Mouse (Mus musculus): ENCODE measurements around the gene Senp3. TPM values are rescaled to one million over a fixed set of nuclear protein-coding genes. Genes with fewer than 3 reads are reported as not detected.

The Senp3 gene
- polyA plus RNA-seq, 1 experiment from 2014 or later = 79.1 TPM

- Histone ChIP-seq H3K4me2 (peak overlapping the region; percentile 93), H3K9ac (ENCODE audit: low read depth, low read length) (peak overlapping the region; percentile 86), H3K9me3 (ENCODE audit: control insufficient read depth, low read length) (no peaks in the 10 kb centered on the region), H3K36me3 (ENCODE audit: control insufficient read depth, insufficient read depth, low read length) (peaks cover 12% of the 10 kb centered on the region), H3K4me1 (replicated peaks; ENCODE audit: control insufficient read depth, insufficient read depth, low read length) (peaks cover 29% of the 10 kb centered on the region), H3K4me3 (ENCODE audit: low read depth, low read length) (peak overlapping the region; percentile 80), H3K27ac (ENCODE audit: low read depth, low read length) (peak overlapping the region; percentile 88), H3K27me3 (replicated peaks; ENCODE audit: control insufficient read depth, insufficient read depth, low read length) (no peaks in the 10 kb centered on the region)
- DNase-seq (ENCODE audit: low spot score) = peak; percentile 59
- WGBS = 25% methylated on average over 24 of the region's 24 CpGs
- ATAC-seq (replicated peaks; ENCODE audit: low FRiP score) = peak; percentile 10
These were observed 440 bp upstream of the Senp3 start for GRCm38 (mm10) chr11:69682209-69682839.

GRCm38 (mm10) chr11:69680136-69680855 is 1.6 kb downstream of the Senp3 start:
- Histone ChIP-seq H3K9me3 (ENCODE audit: control insufficient read depth, low read length) (no peaks in the 10 kb centered on the region), H3K4me3 (ENCODE audit: low read depth, low read length) (peak overlapping the region; percentile 80), H3K27me3 (replicated peaks; ENCODE audit: control insufficient read depth, insufficient read depth, low read length) (no peaks in the 10 kb centered on the region), H3K27ac (ENCODE audit: low read depth, low read length) (0 out of 2 replicates have a peak overlapping the region, but pooled peaks have one; percentile 7), H3K4me1 (replicated peaks; ENCODE audit: control insufficient read depth, insufficient read depth, low read length) (peaks cover 24% of the 10 kb centered on the region), H3K36me3 (ENCODE audit: control insufficient read depth, insufficient read depth, low read length) (peaks cover 23% of the 10 kb centered on the region), H3K9ac (ENCODE audit: low read depth, low read length) (peak overlapping the region; percentile 86), H3K4me2 (peak overlapping the region; percentile 93)
- WGBS = 80% methylated on average over 30 of the region's 30 CpGs
- DNase-seq (ENCODE audit: low spot score) (no peak), ATAC-seq (replicated peaks; ENCODE audit: low FRiP score) (no peak)

GRCm38 (mm10) chr11:69679144-69679543 is 2.7 kb downstream of the Senp3 start:
- Histone ChIP-seq H3K27ac (ENCODE audit: low read depth, low read length) (no peak overlapping the region), H3K4me3 (ENCODE audit: low read depth, low read length) (0 out of 2 replicates have a peak overlapping the region, but pooled peaks have one; percentile 14), H3K27me3 (replicated peaks; ENCODE audit: control insufficient read depth, insufficient read depth, low read length) (no peaks in the 10 kb centered on the region), H3K36me3 (ENCODE audit: control insufficient read depth, insufficient read depth, low read length) (peaks cover 26% of the 10 kb centered on the region), H3K9me3 (ENCODE audit: control insufficient read depth, low read length) (no peaks in the 10 kb centered on the region), H3K4me1 (replicated peaks; ENCODE audit: control insufficient read depth, insufficient read depth, low read length) (peaks cover 24% of the 10 kb centered on the region), H3K9ac (ENCODE audit: low read depth, low read length) (no peak overlapping the region), H3K4me2 (peak overlapping the region; percentile 37)
- WGBS = 100% methylated on average over 2 of the region's 2 CpGs
- DNase-seq (ENCODE audit: low spot score) = no peak
- no peak for ATAC-seq (replicated peaks; ENCODE audit: low FRiP score)

GRCm38 (mm10) chr11:69672211-69672706 is 9.6 kb downstream of the Senp3 start, which contains the start of gene Eif4a1:
Gene Eif4a1 (minus strand): TSS chr11:69672423.
- under 1% methylated on average over 36 of the region's 36 CpGs for WGBS
- peak; percentile 97 for ATAC-seq (replicated peaks; ENCODE audit: low FRiP score)
- H3K4me1 ChIP-seq (replicated peaks; ENCODE audit: control insufficient read depth, insufficient read depth, low read length) = peaks cover 17% of the 10 kb centered on the region

GRCm38 (mm10) chr11:69671726-69672124 is 10.2 kb downstream of the Senp3 start:
- H3K27me3 ChIP-seq (replicated peaks; ENCODE audit: control insufficient read depth, insufficient read depth, low read length) = no peaks in the 10 kb centered on the region
- H3K9ac ChIP-seq (ENCODE audit: low read depth, low read length) = peak overlapping the region; percentile 100
- H3K4me1 ChIP-seq (replicated peaks; ENCODE audit: control insufficient read depth, insufficient read depth, low read length) = peaks cover 17% of the 10 kb centered on the region
- peak overlapping the region; percentile 96 for H3K4me2 ChIP-seq
- ATAC-seq (replicated peaks; ENCODE audit: low FRiP score) (no peak), DNase-seq (ENCODE audit: low spot score) (peak; percentile 62)
- peak overlapping the region; percentile 81 for H3K4me3 ChIP-seq (ENCODE audit: low read depth, low read length)
- peaks cover 52% of the 10 kb centered on the region for H3K36me3 ChIP-seq (ENCODE audit: control insufficient read depth, insufficient read depth, low read length)
- peak overlapping the region; percentile 95 for H3K27ac ChIP-seq (ENCODE audit: low read depth, low read length)
- H3K9me3 ChIP-seq (ENCODE audit: control insufficient read depth, low read length) = no peaks in the 10 kb centered on the region
- WGBS = 1% methylated on average over 43 of the region's 43 CpGs

More at GRCm38 (mm10) chr11:69672211-69672706, 9.6 kb downstream of the Senp3 start, which contains the start of gene Eif4a1:
- peak within 1 kb of the TSS; percentile 81 for H3K4me3 ChIP-seq (ENCODE audit: low read depth, low read length)
- peak; percentile 98 for DNase-seq (ENCODE audit: low spot score)
- H3K9ac ChIP-seq (ENCODE audit: low read depth, low read length) = peak within 1 kb of the TSS; percentile 100
- no peaks in the 10 kb centered on the region for H3K9me3 ChIP-seq (ENCODE audit: control insufficient read depth, low read length)
- peak within 1 kb of the TSS; percentile 96 for H3K4me2 ChIP-seq
- H3K27ac ChIP-seq (ENCODE audit: low read depth, low read length) = peak within 1 kb of the TSS; percentile 95
- peaks cover 54% of the 10 kb centered on the region for H3K36me3 ChIP-seq (ENCODE audit: control insufficient read depth, insufficient read depth, low read length)
- no peaks in the 10 kb centered on the region for H3K27me3 ChIP-seq (replicated peaks; ENCODE audit: control insufficient read depth, insufficient read depth, low read length)

GRCm38 (mm10) chr11:69670786-69671725 is 10.8 kb downstream of the Senp3 start:
- peak overlapping the region; percentile 100 for H3K9ac ChIP-seq (ENCODE audit: low read depth, low read length)
- peaks cover 45% of the 10 kb centered on the region for H3K36me3 ChIP-seq (ENCODE audit: control insufficient read depth, insufficient read depth, low read length)
- DNase-seq (ENCODE audit: low spot score) (peak; percentile 90), ATAC-seq (replicated peaks; ENCODE audit: low FRiP score) (peak; percentile 56)
- peaks cover 17% of the 10 kb centered on the region for H3K4me1 ChIP-seq (replicated peaks; ENCODE audit: control insufficient read depth, insufficient read depth, low read length)
- peak overlapping the region; percentile 95 for H3K27ac ChIP-seq (ENCODE audit: low read depth, low read length)
- no peaks in the 10 kb centered on the region for H3K27me3 ChIP-seq (replicated peaks; ENCODE audit: control insufficient read depth, insufficient read depth, low read length)
- under 1% methylated on average over 61 of the region's 61 CpGs for WGBS
- H3K4me3 ChIP-seq (ENCODE audit: low read depth, low read length) = peak overlapping the region; percentile 81
- peak overlapping the region; percentile 96 for H3K4me2 ChIP-seq
- H3K9me3 ChIP-seq (ENCODE audit: control insufficient read depth, low read length) = no peaks in the 10 kb centered on the region

GRCm38 (mm10) chr11:69666665-69667005 is 15.2 kb downstream of the Senp3 start:
- no peak overlapping the region for H3K27ac ChIP-seq (ENCODE audit: low read depth, low read length)

More at GRCm38 (mm10) chr11:69666665-69667005, 15.2 kb downstream of the Senp3 start:
- Histone ChIP-seq H3K4me2 (no peak overlapping the region), H3K9ac (ENCODE audit: low read depth, low read length) (no peak overlapping the region), H3K9me3 (ENCODE audit: control insufficient read depth, low read length) (no peaks in the 10 kb centered on the region), H3K4me3 (ENCODE audit: low read depth, low read length) (no peak overlapping the region), H3K27me3 (replicated peaks; ENCODE audit: control insufficient read depth, insufficient read depth, low read length) (no peaks in the 10 kb centered on the region), H3K36me3 (ENCODE audit: control insufficient read depth, insufficient read depth, low read length) (peaks cover 51% of the 10 kb centered on the region), H3K4me1 (replicated peaks; ENCODE audit: control insufficient read depth, insufficient read depth, low read length) (peaks cover 28% of the 10 kb centered on the region)
- DNase-seq (ENCODE audit: low spot score) (no peak), ATAC-seq (replicated peaks; ENCODE audit: low FRiP score) (no peak)
- WGBS = 76% methylated on average over 3 of the region's 3 CpGs
